Mouse (Mus musculus) heart, postnatal 0 days (tissue): ENCODE results near the gene Pdlim5. TPM values are rescaled to one million over a fixed set of nuclear protein-coding genes. Genes with fewer than 3 reads are reported as not detected.

Source experiments
- ATAC-seq: fragments of 200-750 bp; cut with Nextera tagmentation; 2 replicates; pipeline ENCODE4 v1.8.0; 2017; ENCODE audit warnings: low read depth, moderate number of reproducible peaks, moderate library complexity; ENCODE audit not compliant: insufficient read depth
- DNase-seq: peaks from one replicate; pipeline ENCODE4 v3.0.0-alpha.2; 2016; ENCODE audit warnings: low spot score
- H3K27ac ChIP-seq: fragments of 300-500 bp; sonication (generic); 2 replicates; pipeline ENCODE4 v1.5.1; 2014; ENCODE audit warnings: low read depth, mild to moderate bottlenecking
- H3K27me3 ChIP-seq: fragments of 300-500 bp; sonication (generic); 2 replicates; pipeline ENCODE4 v1.6.1; 2014; ENCODE audit warnings: low read length, mixed read lengths; ENCODE audit not compliant: control insufficient read depth, insufficient read depth
- H3K36me3 ChIP-seq: fragments of 300-500 bp; sonication (generic); replicated peaks from 2 replicates; pipeline ENCODE4 v1.6.1; 2014; ENCODE audit warnings: low read length, mixed read lengths; ENCODE audit not compliant: control insufficient read depth, insufficient read depth
- H3K4me1 ChIP-seq: fragments of 300-500 bp; sonication (generic); 2 replicates; pipeline ENCODE4 v1.6.1; 2014; ENCODE audit warnings: antibody characterized with exemption; ENCODE audit not compliant: control insufficient read depth, insufficient read depth
- H3K4me2 ChIP-seq: fragments of 300-500 bp; sonication (generic); 2 replicates; pipeline ENCODE4 v1.6.1; 2014; ENCODE audit warnings: low read depth, mild to moderate bottlenecking, low read length, moderate library complexity
- H3K4me3 ChIP-seq: fragments of 300-500 bp; sonication (generic); 2 replicates; pipeline ENCODE4 v1.5.1; 2014; ENCODE audit warnings: low read depth, low read length
- H3K9ac ChIP-seq: fragments of 300-500 bp; sonication (generic); replicated peaks from 2 replicates; pipeline ENCODE4 v1.6.1; 2014; ENCODE audit warnings: low read depth, low read length, mixed read lengths
- H3K9me3 ChIP-seq: fragments of 300-500 bp; sonication (generic); replicated peaks from 2 replicates; pipeline ENCODE4 v1.6.1; 2016; ENCODE audit warnings: low read length; ENCODE audit not compliant: control insufficient read depth
- CTCF ChIP-seq: IDR thresholded peaks from 2 replicates; pipeline ENCODE4 v1.5.1; 2016; ENCODE audit warnings: antibody characterized with exemption, control low read depth, low read depth
- EP300 ChIP-seq: IDR thresholded peaks from 2 replicates; pipeline ENCODE4 v1.6.1; 2016; ENCODE audit warnings: antibody characterized with exemption, low read depth
- WGBS: fragments of 180-500 bp; shearing (Covaris S2); extraction: QIAGEN DNeasy Blood & Tissue Kit; methylation state at CpG from one replicate; pipeline ENCODE4 v1.1.7; 2014; 5-methylcytosine and 5-hydroxymethylcytosine counted together
- polyA plus RNA-seq: library from polyadenylated mRNA; unstranded; fragments of >200 nt; fragmentation: Nextera tagmentation; extraction: Ambion mirVana; gene quantifications from 2 replicates; pipeline ENCODE4 v1.2.1, GENCODE M21; 2015
- total RNA-seq: library from RNA; depleted of rRNA; stranded (reverse); fragments of >200 nt; gene quantifications from 2 replicates; pipeline ENCODE4 v1.2.3, GENCODE M21; 2014; ENCODE audit warnings: low replicate concordance

Pdlim5 gene
- total and polyA plus RNA-seq, 2 experiments from 2014 or later = 367 to 512 TPM

GRCm38 (mm10) chr3:142276506-142276905 is 119.0 kb downstream of the Pdlim5 start:
- Histone ChIP-seq H3K4me2 (no peak overlapping the region), H3K4me3 (no peak overlapping the region), H3K27me3 (no peaks in the 10 kb centered on the region), H3K4me1 (peaks cover 17% of the 10 kb centered on the region), H3K27ac (no peak overlapping the region), H3K9me3 (no peaks in the 10 kb centered on the region), H3K36me3 (peaks cover 42% of the 10 kb centered on the region), H3K9ac (no peak overlapping the region)
- no peak for TF ChIP-seq CTCF
- 82% methylated on average over 3 of the region's 3 CpGs for WGBS
- DNase-seq (no peak), ATAC-seq (no peak)

GRCm38 (mm10) chr3:142274993-142275392 is 120.5 kb downstream of the Pdlim5 start:
- 12% methylated on average over 1 of the region's 1 CpGs for WGBS
- Histone ChIP-seq H3K4me2 (no peak overlapping the region), H3K36me3 (peaks cover 56% of the 10 kb centered on the region), H3K4me3 (no peak overlapping the region), H3K27me3 (no peaks in the 10 kb centered on the region), H3K27ac (no peak overlapping the region), H3K9me3 (no peaks in the 10 kb centered on the region), H3K9ac (no peak overlapping the region), H3K4me1 (peaks cover 7% of the 10 kb centered on the region)
- ATAC-seq (no peak), DNase-seq (no peak)
- TF ChIP-seq CTCF (peak; percentile 51), EP300 (no peak)

- Histone ChIP-seq H3K27ac (no peak overlapping the region), H3K27me3 (no peaks in the 10 kb centered on the region), H3K9ac (no peak overlapping the region), H3K9me3 (no peaks in the 10 kb centered on the region), H3K4me2 (no peak overlapping the region), H3K4me1 (peaks cover 5% of the 10 kb centered on the region), H3K36me3 (peaks cover 61% of the 10 kb centered on the region), H3K4me3 (no peak overlapping the region)
- DNase-seq (no peak), ATAC-seq (no peak)
- TF ChIP-seq CTCF = no peak
- TF ChIP-seq EP300 = no peak
- 69% methylated on average over 3 of the region's 3 CpGs for WGBS
Measured at GRCm38 (mm10) chr3:142274451-142274850, 121.0 kb downstream of the Pdlim5 start.

GRCm38 (mm10) chr3:142273265-142273664 is 122.2 kb downstream of the Pdlim5 start:
- Histone ChIP-seq H3K27ac (no peak overlapping the region), H3K9me3 (no peaks in the 10 kb centered on the region), H3K4me2 (no peak overlapping the region), H3K27me3 (no peaks in the 10 kb centered on the region), H3K4me1 (no peaks in the 10 kb centered on the region), H3K4me3 (no peak overlapping the region), H3K36me3 (peaks cover 60% of the 10 kb centered on the region), H3K9ac (no peak overlapping the region)
- DNase-seq (no peak), ATAC-seq (no peak)
- no peak for TF ChIP-seq EP300
- no peak for TF ChIP-seq CTCF
- 75% methylated on average over 6 of the region's 6 CpGs for WGBS

- no peak overlapping the region for H3K27ac ChIP-seq
- H3K9me3 ChIP-seq = no peaks in the 10 kb centered on the region
- WGBS = 55% methylated on average over 2 of the region's 2 CpGs
- no peak overlapping the region for H3K9ac ChIP-seq
- H3K4me3 ChIP-seq = no peak overlapping the region
- TF ChIP-seq CTCF = no peak
- TF ChIP-seq EP300 = no peak
- no peaks in the 10 kb centered on the region for H3K27me3 ChIP-seq
- ATAC-seq (no peak), DNase-seq (no peak)
- no peak overlapping the region for H3K4me2 ChIP-seq
- peaks cover 49% of the 10 kb centered on the region for H3K36me3 ChIP-seq
- no peaks in the 10 kb centered on the region for H3K4me1 ChIP-seq
Measured at GRCm38 (mm10) chr3:142256371-142256770, 139.1 kb downstream of the Pdlim5 start.

- H3K4me2 ChIP-seq = no peak overlapping the region
- ATAC-seq = no peak
- no peaks in the 10 kb centered on the region for H3K27me3 ChIP-seq
- no peak for TF ChIP-seq EP300
- TF ChIP-seq CTCF = no peak
- H3K9ac ChIP-seq = no peak overlapping the region
- 91% methylated on average over 1 of the region's 1 CpGs for WGBS
- H3K27ac ChIP-seq = no peak overlapping the region
- H3K9me3 ChIP-seq = no peaks in the 10 kb centered on the region
- peaks cover 46% of the 10 kb centered on the region for H3K36me3 ChIP-seq
- no peaks in the 10 kb centered on the region for H3K4me1 ChIP-seq
- H3K4me3 ChIP-seq = no peak overlapping the region
- no peak for DNase-seq
Measured at GRCm38 (mm10) chr3:142252086-142252485, 143.4 kb downstream of the Pdlim5 start.
